Mouse (Mus musculus): ENCODE results near the gene Vwce. TPM values are rescaled to one million over a fixed set of nuclear protein-coding genes. Genes with fewer than 3 reads are reported as not detected.

Gene Vwce
- polyA plus RNA-seq, 1 experiment: 0.20 TPM

DNA sequence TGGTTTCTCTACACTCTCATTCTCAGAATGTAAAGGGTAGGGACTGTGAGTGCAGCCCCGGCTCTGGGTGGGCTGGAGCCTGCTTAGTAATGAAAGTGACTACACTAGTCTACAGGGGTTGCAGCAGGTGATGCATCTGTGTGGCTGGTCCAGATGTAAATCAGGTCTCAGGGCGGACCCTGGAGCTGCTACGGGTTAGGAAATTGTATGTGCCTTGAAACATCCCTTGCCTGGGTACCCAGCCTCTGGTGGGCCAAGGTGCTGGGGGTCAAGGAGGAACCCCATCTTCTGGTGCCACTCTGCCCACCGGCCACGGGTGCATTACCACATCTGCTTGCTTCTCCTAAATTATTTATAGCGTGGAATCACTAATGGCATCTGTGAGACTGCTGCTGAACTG, 80.2 kb downstream of the Vwce start:
- H3K27ac ChIP-seq (ENCODE audit: insufficient read depth, low read length): no peak overlapping the region

DNA sequence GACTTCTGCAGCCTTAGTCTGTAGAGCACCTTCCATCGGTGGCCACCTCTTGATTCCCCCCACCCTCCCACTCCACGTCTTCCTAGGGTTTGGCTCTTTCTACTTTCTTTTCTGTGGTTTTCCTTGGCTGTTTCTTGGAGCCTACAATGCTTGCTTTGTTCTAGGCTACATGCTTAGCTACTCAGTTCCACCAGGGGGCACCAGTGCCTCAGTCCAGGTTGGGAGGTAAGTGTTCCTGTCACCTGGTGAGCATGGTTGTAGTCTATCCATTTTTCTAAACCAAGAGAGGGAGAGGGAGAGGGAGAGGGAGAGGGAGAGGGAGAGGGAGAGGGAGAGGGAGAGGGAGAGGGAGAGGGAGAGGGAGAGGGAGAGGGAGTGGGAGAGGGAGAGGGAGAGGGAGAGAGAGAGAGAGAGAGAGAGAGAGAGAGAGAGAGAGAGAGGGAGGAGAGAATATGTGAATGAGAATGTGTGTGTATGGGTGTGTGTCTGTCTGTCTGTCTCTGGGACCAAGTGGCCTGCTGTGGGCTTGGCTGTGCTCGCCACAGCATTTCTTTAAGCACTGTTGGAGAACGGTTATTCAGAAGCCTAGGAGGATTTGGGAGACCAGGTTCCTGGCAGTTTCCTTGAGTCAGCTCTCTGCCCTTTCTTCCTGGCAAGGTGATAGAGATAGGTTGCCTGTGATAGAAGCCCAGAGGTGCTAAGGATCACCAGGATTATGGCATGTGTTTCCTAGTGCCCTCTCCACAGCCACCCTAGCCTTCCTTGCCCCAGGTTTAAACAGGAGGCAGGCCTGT, 80.9 kb downstream of the Vwce start:
- TF ChIP-seq POLR2A (IDR thresholded peaks at IDR 0.05; ENCODE audit: borderline replicate concordance, insufficient read depth, low read length) (no peak), CTCF (IDR thresholded peaks at IDR 0.05; ENCODE audit: borderline replicate concordance, insufficient read depth, low read depth, low read length) (peak; percentile 94)
- WGBS: 10% methylated on average over 4 of the region's 4 CpGs
- H3K4me3 ChIP-seq (replicated peaks; ENCODE audit: insufficient read depth, low read depth, low read length): no peak overlapping the region
- H3K27ac ChIP-seq (ENCODE audit: insufficient read depth, low read length): peak overlapping the region; percentile 92
- H3K4me1 ChIP-seq (ENCODE audit: control insufficient read depth, insufficient read depth, low read length): peaks cover 49% of the 10 kb centered on the region
- H3K27me3 ChIP-seq (ENCODE audit: control insufficient read depth, insufficient read depth, low read length): no peaks in the 10 kb centered on the region
- peak; percentile 89 to 90 for DNase-seq

More for the DNA sequence above, 80.2 kb downstream of the Vwce start:
- Histone ChIP-seq H3K27me3 (ENCODE audit: control insufficient read depth, insufficient read depth, low read length) (no peaks in the 10 kb centered on the region), H3K4me1 (ENCODE audit: control insufficient read depth, insufficient read depth, low read length) (peaks cover 46% of the 10 kb centered on the region), H3K4me3 (replicated peaks; ENCODE audit: insufficient read depth, low read depth, low read length) (no peak overlapping the region)
- peak in 1 of 2 experiments; percentile 19 for DNase-seq
- WGBS: 84% methylated on average over 6 of the region's 6 CpGs
- TF ChIP-seq POLR2A (IDR thresholded peaks at IDR 0.05; ENCODE audit: borderline replicate concordance, insufficient read depth, low read length) (no peak), CTCF (IDR thresholded peaks at IDR 0.05; ENCODE audit: borderline replicate concordance, insufficient read depth, low read depth, low read length) (no peak)

DNA sequence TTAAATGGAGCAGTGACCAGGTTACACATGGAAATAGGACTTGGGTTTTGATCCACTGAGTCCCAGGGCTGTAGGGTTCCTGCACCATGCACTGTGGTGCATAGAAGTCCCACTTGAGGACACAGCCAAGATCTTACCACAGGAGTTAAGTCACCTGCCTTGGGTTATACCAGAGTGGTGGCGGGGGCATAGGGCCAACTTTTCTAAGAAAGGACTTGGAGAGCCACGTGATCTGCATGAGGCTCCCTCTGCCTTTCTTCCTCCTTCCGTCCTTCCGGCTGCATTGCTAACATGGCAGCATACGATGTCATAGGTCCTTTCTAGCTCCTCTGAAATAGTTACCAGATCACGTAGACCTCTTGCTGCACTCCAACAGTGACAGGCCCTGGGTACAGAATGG, 81.5 kb downstream of the Vwce start:
- H3K4me3 ChIP-seq (replicated peaks; ENCODE audit: insufficient read depth, low read depth, low read length): no peak overlapping the region
- no peak for DNase-seq
- H3K27me3 ChIP-seq (ENCODE audit: control insufficient read depth, insufficient read depth, low read length): no peaks in the 10 kb centered on the region
- peak overlapping the region; percentile 92 for H3K27ac ChIP-seq (ENCODE audit: insufficient read depth, low read length)
- H3K4me1 ChIP-seq (ENCODE audit: control insufficient read depth, insufficient read depth, low read length): peaks cover 49% of the 10 kb centered on the region
- 58% methylated on average over 6 of the region's 6 CpGs for WGBS
- no peak for TF ChIP-seq POLR2A (IDR thresholded peaks at IDR 0.05; ENCODE audit: borderline replicate concordance, insufficient read depth, low read length)

Other genes with a start within 250 kb of the Vwce start
- gene Syt7, start 245.1 kb upstream of the Vwce start, polyA plus RNA-seq (2012; rRNA removed): 173 and 187 TPM in 2 replicates
- gene Lrrc10b, start 176.7 kb upstream of the Vwce start, polyA plus RNA-seq (2012; rRNA removed): 0.54 and 0.57 TPM in 2 replicates
- 1.3 and 1.8 TPM in 2 replicates for gene Ppp1r32, start 151.3 kb upstream of the Vwce start, polyA plus RNA-seq (2012; rRNA removed)
- 91.9 and 94.7 TPM in 2 replicates for gene Cpsf7, start 108.9 kb upstream of the Vwce start, polyA plus RNA-seq (2012; rRNA removed)
- gene Sdhaf2, start 108.1 kb upstream of the Vwce start, polyA plus RNA-seq (2012; rRNA removed): 60.4 and 61.5 TPM in 2 replicates
- 20.8 and 22.4 TPM in 2 replicates for gene Tmem216, start 78.0 kb upstream of the Vwce start, polyA plus RNA-seq (2012; rRNA removed)
- gene Cyb561a3, start 57.0 kb upstream of the Vwce start, polyA plus RNA-seq (2012; rRNA removed): 11.7 and 12.0 TPM in 2 replicates
- gene Tmem138, start 56.9 kb upstream of the Vwce start, polyA plus RNA-seq (2012; rRNA removed): 13.0 and 15.0 TPM in 2 replicates
- 148 and 150 TPM in 2 replicates for gene Ddb1, start 28.9 kb upstream of the Vwce start, polyA plus RNA-seq (2012; rRNA removed)
- gene Tkfc, start 28.6 kb upstream of the Vwce start, polyA plus RNA-seq (2012; rRNA removed): 12.2 and 14.4 TPM in 2 replicates
- gene Pga5, start 43.9 kb downstream of the Vwce start, polyA plus RNA-seq (2012; rRNA removed): not detected in 2 replicates
- gene Vps37c, start 54.5 kb downstream of the Vwce start, polyA plus RNA-seq (2012; rRNA removed): 30.6 and 31.4 TPM in 2 replicates
- gene Cd5, start 104.8 kb downstream of the Vwce start, polyA plus RNA-seq (2012; rRNA removed): 0.43 and 0.54 TPM in 2 replicates
- 0.05 and 0.10 TPM in 2 replicates for gene Cd6, start 195.8 kb downstream of the Vwce start, polyA plus RNA-seq (2012; rRNA removed)
- 0.51 and 0.62 TPM in 2 replicates for gene Slc15a3, start 205.5 kb downstream of the Vwce start, polyA plus RNA-seq (2012; rRNA removed)
- gene Tmem132a, start 235.7 kb downstream of the Vwce start, polyA plus RNA-seq (2012; rRNA removed): 350 and 389 TPM in 2 replicates
- gene Tmem109, start 247.8 kb downstream of the Vwce start, polyA plus RNA-seq (2012; rRNA removed): 109 and 115 TPM in 2 replicates